Mouse (Mus musculus) brain, embryonic 14.5 days (tissue): ENCODE results near the gene Nf1.

Source experiments
- CTCF ChIP-seq: fragments of 200-500 bp; IDR thresholded peaks from 2 replicates; pipeline ENCODE4 v1.5.1; 2012; ENCODE audit warnings: inconsistent platforms, mild to moderate bottlenecking, moderate library complexity, borderline replicate concordance; ENCODE audit not compliant: insufficient read depth, insufficient read length; ENCODE audit errors: extremely low read depth
- POLR2A ChIP-seq: fragments of 200-500 bp; IDR thresholded peaks from 2 replicates; pipeline ENCODE4 v1.6.1; 2012; ENCODE audit warnings: mild to moderate bottlenecking, inconsistent platforms, borderline replicate concordance; ENCODE audit not compliant: poor library complexity, insufficient read depth, insufficient read length, severe bottlenecking; ENCODE audit errors: extremely low read depth

GRCm38 (mm10) chr11:79615871-79616270 lies 276.4 kb downstream of the Nf1 start:
- TF ChIP-seq CTCF = no peak
- TF ChIP-seq POLR2A = no peak
